Mouse (Mus musculus) brain, embryonic 14.5 days (tissue): ENCODE data around the gene Gapdh. TPM values are rescaled to one million over a fixed set of nuclear protein-coding genes. Genes with fewer than 3 reads are reported as not detected.
A peak's percentile ranks its signal among the peaks of the same experiment; 100 is the strongest.

Source experiments
- DNase-seq: peaks from one replicate; pipeline ENCODE4 v3.0.0-alpha.2; 2011; ENCODE audit warnings: low read depth
- CTCF ChIP-seq: fragments of 200-500 bp; IDR thresholded peaks from 2 replicates; pipeline ENCODE4 v1.5.1; 2012; ENCODE audit warnings: inconsistent platforms, mild to moderate bottlenecking, moderate library complexity, borderline replicate concordance; ENCODE audit not compliant: insufficient read depth, insufficient read length; ENCODE audit errors: extremely low read depth
- POLR2A ChIP-seq: fragments of 200-500 bp; IDR thresholded peaks from 2 replicates; pipeline ENCODE4 v1.6.1; 2012; ENCODE audit warnings: mild to moderate bottlenecking, inconsistent platforms, borderline replicate concordance; ENCODE audit not compliant: poor library complexity, insufficient read depth, insufficient read length, severe bottlenecking; ENCODE audit errors: extremely low read depth
- polyA plus RNA-seq: library from polyadenylated mRNA; depleted of rRNA; stranded (reverse); fragments of >200 nt; gene quantifications from 2 replicates; pipeline ENCODE4 v1.2.3, GENCODE M21; 2012

Gapdh gene
- polyA plus RNA-seq, 1 experiment = 2,343 TPM

DNA sequence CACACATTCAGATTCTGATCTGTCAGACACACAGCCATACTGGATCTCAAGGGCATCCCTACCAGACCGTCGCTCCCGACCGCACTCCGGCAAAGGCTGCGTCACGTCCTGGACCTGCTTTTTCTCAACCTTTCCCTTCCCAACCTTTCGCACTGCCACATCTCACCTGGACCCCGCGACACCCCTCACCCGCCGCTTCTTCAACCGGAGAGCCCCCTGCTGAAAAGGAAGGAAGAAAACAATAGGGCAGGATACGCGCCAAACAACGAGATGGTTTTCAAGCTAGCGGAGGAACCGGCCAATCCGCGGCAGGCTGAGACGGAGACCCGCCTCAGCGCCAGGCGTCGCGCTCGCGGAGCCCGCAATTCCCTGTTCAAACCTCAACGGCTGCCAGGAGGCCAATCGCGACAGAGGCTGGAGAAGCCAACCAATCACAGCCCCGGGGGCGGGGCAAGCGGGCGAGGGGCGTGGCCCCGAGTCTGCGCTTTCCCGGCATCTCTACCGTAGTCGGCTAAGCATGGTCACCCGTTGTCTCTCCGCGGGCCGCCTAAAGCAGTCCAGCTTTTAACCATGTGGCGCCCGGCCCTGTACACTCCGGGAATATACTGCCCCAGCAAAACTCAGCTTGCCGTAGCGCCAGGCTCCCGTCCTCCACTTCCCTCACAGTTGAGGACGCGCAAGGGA is 25.2 kb upstream of the Gapdh start, which contains the start of the genes Ncapd2 and Mrpl51:
TSS of gene Ncapd2 (minus strand) at position 370 of the 684 bp plus-strand sequence.
TSS of gene Mrpl51 (plus strand) at position 470 of the 684 bp plus-strand sequence.
- TF ChIP-seq POLR2A = peak; percentile 51; the same call in 1 of the 2 replicates
- no peak for TF ChIP-seq CTCF
- DNase-seq = peak; percentile 99

DNA sequence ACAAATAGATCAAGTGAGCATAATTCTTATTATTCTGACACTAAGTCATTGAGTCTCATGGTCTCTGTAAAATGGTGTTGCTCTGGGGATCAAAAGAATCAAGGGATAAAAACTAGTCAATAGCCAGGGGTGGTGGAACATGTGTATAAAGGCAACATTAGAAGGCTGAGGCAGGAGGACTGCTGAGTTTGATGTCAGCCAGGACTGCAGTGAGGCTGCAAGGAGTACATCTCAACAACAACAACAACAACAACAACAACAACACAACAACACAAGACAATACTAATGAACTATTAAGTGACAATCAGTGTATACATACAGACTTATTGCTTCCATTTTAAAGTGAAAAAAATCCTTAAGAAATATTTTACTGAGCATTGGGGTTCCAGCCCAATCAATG is 24.5 kb upstream of the Gapdh start:
- peak; percentile 32 for DNase-seq
- TF ChIP-seq CTCF = no peak
- TF ChIP-seq POLR2A = no peak

DNA sequence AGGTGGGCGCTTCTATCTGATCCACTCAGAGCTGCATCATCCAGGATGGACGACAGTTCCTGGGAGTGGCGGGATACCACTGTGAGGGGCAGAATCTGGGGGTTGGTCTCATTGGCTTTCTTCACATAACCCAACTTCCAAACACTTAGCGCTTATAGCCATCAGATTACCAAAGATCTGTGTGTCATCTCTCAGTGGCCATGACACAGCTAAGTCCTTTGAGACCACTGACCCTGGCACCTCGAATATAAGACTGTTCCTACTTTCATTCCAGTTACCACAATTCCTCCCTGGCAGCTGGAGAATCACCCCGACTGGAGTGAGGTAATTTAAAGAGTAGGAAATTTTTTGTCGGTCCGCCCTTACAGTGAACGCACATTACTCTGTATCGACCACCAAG is 19.9 kb upstream of the Gapdh start:
- no peak for DNase-seq
- TF ChIP-seq POLR2A (no peak), CTCF (no peak)

DNA sequence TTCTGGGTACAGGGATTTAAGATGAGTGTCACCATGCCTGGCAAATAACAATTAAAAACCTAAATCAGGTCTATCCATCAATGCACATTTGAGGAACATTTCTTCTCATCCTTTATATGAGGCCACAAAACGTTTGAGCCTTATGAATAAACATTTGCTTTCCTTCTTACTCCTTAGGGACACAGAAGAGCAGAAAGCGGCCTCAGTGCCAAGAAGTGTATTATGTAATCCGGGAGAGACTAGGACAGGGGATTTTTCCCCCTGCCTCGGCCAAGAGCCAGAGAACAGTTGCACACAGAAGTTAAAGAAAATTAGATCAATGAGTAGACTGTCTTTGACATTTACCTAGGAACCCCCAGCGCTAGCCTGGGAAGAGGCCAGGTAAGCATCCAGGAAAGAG is 15.9 kb upstream of the Gapdh start:
- TF ChIP-seq CTCF (no peak), POLR2A (no peak)
- no peak for DNase-seq

DNA sequence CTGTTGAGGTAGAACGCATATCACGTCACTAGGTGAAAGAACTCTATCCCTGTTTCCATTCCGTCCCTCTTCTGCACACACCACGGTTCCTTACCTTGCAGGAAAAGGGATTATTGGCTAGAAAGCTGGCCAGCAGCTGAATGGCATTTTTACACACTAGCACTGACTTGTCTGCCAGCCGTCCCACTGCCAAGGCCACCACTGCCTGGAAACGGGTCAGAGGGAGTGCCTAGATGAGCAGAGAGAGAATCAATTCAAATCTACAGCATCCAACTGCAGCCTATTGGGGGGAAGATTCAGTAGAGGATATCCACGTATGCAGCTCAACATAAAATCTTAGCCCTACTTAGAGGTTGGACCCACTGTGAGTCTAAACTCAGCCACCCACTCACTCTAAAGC is 13.3 kb upstream of the Gapdh start:
- DNase-seq = no peak
- no peak for TF ChIP-seq CTCF
- no peak for TF ChIP-seq POLR2A

DNA sequence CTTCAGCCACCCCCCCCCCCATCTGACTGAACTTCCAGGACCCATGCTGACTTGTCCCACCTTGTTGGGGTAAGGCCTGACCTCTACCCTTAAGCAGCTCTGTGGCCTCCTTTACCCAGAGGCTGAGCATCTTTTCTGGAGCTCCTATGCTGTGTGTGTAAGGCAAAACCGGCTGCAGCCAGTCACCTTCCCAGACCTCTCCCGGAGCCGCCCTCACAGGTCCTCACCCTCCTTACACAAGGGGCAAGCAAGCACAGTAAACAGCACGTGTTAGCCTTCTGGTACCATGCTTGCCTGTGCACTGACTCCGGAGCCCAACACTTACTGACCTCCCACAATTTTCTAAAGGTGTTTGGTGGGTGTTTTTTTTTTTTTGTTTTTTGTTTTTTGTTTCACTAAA is 9.2 kb upstream of the Gapdh start:
- DNase-seq = no peak
- TF ChIP-seq CTCF (no peak), POLR2A (no peak)

DNA sequence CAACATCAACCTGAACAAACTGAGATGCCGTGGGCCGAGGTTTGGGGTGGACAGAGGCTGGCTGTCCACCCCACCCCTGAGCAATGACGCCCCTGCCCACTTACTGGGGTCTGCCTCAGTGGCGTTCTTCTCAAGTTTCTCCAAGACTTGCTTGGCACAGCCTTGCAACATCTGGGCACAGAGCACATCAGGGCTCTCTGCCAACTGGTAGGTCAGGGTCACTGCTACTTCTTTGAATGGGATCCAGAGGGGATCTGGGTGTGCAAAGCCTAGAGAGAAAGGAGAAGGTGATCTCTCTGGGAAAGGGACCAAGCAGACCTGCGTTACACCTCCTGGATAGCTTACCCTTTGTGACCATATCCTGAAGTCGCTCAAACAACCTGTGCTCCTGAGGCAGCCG is 7.0 kb upstream of the Gapdh start:
- no peak for TF ChIP-seq CTCF
- no peak for TF ChIP-seq POLR2A

DNA sequence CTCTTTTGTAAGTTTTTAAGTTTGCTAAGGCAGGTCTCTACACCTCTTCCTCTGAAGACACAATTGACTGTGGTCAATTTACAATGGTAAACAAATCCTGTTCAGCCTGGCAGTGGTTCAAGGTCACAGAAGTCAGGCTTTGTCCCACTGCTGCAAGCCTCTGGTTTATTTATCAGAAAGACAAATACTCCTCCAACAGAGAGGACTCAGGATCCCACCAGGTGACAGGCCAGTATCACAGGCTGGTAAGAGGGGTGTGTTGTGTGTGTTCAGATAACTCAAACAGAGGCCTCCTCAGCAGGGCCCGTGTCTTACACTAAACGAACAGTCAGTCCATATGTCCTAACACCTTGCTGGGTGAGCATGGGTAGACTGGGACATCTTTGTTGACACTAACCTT is 6.2 kb upstream of the Gapdh start:
- no peak for DNase-seq
- TF ChIP-seq CTCF (no peak), POLR2A (no peak)

More for the DNA sequence above, 7.0 kb upstream of the Gapdh start:
- no peak for DNase-seq

DNA sequence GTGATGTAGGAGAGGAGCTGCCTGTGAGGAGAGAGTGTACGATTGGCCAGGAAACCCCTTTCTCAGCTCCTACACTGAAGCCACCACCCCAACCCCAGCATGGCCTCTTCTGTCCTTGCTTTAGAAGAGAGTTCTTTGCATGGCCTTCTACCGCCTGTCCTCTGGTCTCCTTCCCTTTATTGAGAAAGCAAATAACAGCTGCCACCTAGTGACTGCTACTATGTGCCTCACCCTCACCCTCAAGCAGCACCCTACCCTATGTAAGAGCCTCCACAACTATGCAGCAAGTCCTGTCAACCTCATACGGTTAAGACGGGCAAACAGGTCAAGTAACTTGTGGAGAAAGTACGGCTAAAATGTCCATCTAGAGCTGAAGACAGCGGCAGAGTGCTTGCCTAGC is 3.9 kb upstream of the Gapdh start:
- no peak for DNase-seq
- TF ChIP-seq CTCF (no peak), POLR2A (no peak)

DNA sequence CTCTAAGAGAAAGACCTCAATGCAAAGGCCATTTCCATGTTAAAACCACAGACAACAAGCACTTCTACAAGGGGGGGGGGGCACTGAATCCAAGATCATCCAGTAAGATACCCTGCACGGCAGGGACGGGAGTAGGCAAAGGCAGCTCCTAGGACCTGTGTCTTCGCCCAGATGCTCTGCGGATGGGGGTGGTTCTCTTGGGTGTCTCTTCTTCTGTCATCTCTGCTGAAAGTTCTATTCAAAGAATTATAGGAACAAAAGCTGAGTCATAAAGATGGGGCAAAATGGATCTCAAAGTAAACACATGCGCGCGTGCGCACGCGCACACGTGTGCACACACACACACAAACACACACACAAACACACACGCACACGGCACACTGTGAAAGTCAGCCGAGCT is 1.8 kb upstream of the Gapdh start:
- TF ChIP-seq CTCF (no peak), POLR2A (no peak)
- DNase-seq = no peak

DNA sequence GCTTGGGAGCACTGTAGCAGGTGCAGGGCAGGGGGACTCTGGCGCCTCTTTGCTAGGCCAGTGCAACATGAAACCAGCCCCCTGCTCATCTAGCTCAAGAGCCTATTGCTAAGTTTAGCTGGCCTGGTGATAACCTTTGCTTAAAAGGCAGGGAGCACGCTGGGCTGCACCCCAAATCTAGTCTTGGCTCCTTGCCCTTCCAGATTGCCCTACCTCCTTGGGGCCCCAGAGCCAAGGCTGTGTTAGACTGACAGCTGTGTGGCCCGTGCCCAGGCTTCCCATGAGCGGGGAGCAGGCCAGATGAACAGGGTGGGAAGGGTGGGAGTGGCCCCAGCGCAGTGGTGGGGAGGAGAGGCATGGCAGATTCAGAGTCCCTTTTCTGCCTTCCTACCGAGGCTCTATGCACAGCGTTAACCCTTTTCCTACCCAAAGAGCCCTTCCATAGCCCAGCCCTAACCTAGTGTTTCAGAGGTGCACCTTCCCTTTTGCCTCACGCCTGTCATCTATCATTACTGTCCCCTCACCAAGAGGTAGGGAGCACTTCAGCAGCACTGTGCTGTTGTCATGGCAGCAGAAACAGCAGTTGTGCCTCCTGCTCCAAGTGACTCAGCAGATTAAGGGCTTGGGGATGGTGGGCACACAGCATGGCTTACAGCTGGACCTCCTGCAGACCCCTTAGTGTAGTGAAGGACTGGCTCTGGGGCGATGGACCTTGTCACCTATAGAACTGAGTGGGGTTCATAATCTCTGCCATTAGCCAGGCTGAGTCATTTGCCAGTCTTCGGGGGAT is 789 bp upstream of the Gapdh start:
- DNase-seq = peak; percentile 75

More for the DNA sequence above, 789 bp upstream of the Gapdh start:
- TF ChIP-seq POLR2A (no peak), CTCF (no peak)
